Mouse (Mus musculus): ENCODE measurements around the gene Fbxo2.
A peak's percentile ranks its signal among the peaks of the same experiment; 100 is the strongest.

Fbxo2 gene

DNA sequence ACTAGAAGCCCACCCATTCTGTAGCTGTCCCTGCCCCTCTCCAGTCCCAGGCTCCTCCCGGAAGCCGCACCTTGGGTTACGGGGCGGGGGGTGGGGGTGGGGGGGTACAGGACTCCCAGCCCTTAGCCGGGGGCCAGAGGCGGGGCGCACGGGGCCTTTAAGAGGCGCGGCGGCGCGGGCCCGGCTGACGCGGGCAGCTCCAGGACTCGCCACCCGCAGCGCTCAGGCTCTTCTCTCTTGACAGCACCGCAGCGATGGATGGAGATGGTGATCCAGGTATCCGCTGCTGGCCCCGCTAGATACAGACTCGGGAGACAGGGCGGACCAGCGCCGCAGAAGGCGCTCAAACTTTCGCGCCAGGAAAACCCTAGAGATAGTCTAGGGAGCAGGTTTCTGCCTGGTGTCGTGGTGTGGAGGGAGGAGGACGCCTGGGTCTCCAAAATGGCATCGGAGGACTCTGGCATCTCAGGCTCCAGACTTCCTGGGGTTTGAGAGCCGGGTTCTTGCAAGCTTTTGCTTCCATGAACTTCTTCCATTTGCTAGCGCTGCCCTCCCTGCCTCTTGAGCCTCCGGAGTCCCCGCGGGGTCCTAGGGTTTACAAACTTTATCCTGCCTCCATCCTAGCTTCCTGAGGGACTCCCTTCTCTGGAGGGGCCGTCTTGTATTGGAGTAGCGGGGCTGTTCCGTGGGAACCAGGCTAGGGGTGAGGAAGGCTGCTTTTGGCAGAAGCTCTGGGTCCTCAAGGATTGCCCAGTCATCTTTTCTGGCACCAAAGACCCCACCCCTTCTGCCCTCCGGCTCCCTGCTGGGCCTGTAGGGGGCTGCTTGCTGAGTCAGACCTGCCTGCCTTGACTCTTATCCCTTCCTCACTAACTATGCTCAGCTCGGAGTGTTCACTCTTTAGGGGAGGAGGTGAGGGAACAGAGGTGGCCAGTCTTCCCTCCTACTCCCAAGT, at the start of gene Fbxo2, which contains the start of gene Fbxo44:
Gene Fbxo2, plus strand, starts transcription at position 186 of the 955 bp plus-strand sequence.
Gene Fbxo44, minus strand, starts transcription at position 47 of the 955 bp plus-strand sequence.
- peak; percentile 31 to 60 for DNase-seq

GRCm38 (mm10) chr4:148112519-148112918, 47.9 kb upstream of the Fbxo2 start:
- DNase-seq: no peak

GRCm38 (mm10) chr4:148114758-148115391, 45.5 kb upstream of the Fbxo2 start:
- DNase-seq: peak; percentile 77 to 91

GRCm38 (mm10) chr4:148115467-148115866, 45.0 kb upstream of the Fbxo2 start:
- DNase-seq: peak; percentile 47 to 77

- peak in 1 of 2 experiments; percentile 17 for DNase-seq
These were observed 43.8 kb upstream of the Fbxo2 start for GRCm38 (mm10) chr4:148116657-148117056.

DNA sequence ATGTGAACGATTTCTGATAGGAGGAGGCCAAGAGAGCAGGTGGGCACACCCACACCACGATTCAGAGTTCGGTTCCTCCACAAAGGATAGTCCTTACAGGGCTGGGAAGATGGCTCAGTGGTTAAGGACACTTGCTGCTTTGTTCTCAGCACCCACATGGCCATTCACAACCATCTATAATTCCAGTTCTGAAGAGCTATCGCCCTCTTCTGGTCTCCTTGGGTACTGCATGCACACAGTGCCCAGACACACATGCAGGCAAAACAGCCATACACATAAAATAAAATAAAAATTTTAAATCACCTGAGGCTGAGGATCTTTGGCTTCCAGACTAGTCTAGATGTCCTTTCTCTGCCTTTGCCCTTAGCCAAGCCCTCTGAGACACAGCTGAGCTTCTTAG, 43.0 kb upstream of the Fbxo2 start:
- no peak for DNase-seq

- peak in 1 of 2 experiments; percentile 12 for DNase-seq
These were observed 40.8 kb upstream of the Fbxo2 start for GRCm38 (mm10) chr4:148119578-148119977.

GRCm38 (mm10) chr4:148120555-148120954, 39.9 kb upstream of the Fbxo2 start:
- DNase-seq: no peak

DNA sequence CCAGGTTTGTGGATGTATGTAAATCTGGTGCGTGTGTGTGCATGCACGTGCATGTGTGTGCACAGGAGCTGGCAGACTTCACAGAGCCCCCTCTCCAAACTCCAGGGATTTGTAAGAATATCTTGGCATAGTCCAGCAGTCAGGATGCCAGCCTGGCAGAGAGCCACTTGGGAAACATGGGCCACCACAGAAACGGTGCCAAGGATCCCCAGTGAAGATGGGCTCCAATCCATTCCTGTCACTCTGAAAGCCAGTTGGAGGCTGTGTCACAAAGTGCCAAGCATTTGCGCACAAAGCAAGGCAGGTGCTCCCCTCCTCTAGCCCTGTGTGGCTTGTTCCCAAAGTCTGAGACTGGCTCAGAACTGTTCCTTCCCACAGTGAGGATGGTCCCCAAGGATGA, 39.1 kb upstream of the Fbxo2 start:
- DNase-seq: no peak

GRCm38 (mm10) chr4:148121982-148122693, 38.3 kb upstream of the Fbxo2 start:
- DNase-seq: no peak

DNA sequence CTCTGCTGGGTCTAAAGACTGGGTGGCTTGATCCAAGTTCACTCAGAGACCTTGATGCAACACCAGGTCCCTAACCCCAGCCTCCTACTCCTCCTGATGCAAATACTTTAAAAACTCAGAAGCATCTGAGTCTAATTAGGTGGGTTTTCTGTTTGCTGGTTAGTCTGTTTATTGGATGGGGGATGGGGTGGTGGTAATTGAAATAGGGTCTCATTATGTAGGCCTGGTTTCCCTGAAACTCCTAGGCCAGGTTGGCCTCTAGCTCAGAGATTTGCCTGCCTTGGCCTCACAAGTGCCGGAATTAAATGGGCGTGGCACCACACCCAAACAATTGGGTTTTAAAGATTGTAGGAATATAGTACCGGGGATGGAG, 37.7 kb upstream of the Fbxo2 start:
- DNase-seq: no peak

- no peak for DNase-seq
These were observed 32.2 kb upstream of the Fbxo2 start for GRCm38 (mm10) chr4:148128241-148128640.

DNA sequence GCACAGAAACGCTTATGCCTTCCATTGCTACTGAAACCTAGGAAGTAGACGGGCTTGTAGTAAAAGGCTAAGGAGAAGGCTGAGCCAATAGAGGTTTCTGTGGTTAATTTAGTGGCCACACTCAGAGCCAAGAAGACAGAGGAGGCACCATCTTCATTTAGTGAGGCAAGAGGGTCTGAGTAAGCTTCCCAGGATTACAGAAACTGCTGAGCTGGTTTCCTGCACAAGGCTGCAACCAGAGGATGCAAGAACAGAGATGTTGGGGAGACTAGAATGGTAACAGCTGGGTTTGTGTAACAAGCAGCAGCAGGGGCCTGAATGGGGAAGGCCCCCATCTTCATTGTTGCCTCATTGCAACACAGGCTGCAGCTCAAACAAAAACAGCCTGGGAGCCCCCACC, 31.7 kb upstream of the Fbxo2 start:
- DNase-seq: no peak

DNA sequence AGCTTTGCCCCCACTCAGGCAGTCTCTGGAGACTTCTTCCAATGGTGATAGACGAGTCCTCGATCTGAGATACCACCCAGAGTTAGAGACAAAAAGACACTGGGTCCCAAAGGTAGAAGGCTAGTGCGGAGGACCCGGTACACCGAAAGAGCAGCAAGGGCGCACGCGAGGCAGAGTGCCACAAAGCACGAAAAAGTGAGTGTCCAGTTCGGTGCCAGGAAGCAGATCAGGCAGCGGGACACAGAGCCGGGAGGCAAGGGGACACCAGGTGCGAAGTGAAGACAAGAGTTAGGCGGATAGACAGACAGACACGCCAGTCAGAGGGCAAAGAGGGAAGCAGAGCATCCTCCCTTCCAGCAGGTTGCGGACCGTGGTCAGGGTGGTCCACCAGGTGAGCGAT, 30.3 kb upstream of the Fbxo2 start, which contains the start of gene Mad2l2:
Gene Mad2l2, plus strand, starts transcription at position 252 of the 400 bp plus-strand sequence.
- peak in 1 of 2 experiments; percentile 17 for DNase-seq

DNA sequence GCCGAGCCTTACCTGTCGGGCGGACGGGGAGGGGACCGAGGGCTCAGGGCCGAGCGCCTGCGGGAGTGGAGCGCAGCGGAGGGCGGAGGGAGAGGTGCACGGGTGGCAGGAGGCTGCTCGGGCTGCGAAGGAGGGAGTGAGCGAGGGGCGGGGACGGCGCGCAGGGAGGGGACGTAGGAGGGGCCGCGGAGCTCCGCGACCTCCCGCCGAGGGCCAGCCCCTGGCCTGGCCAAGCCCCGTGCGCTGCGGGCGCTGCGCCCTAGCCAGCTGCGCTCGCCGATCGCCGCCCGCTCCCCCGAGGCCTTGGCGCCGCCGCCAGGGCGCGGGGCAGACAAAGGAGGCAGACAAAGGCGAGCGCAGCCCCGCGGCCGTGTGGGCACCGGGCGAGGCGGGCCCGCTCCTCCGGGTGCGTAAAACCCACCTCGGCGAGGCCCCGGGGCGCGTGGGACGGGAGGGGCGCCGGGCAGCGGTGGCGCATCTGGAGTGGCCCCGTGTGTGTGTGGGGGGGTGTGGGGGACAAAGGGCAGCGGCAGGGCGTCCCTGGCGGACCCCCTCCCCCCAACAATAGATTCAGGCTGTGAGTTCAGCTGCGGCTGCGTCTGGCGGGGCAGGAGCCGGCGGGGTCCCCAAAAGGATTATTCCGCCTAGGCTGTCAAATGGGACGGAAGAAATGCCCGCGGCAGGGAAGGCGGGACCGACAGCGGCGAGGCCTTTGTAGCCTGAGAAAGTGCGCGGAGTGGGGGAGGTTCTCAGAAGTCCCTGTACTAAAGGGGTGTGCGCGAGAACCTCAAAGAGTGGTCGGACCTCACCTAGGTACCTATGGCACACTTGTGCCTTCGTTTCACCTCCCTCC, 29.6 kb upstream of the Fbxo2 start, which contains the start of gene Draxin:
Gene Draxin, minus strand, starts transcription at position 138 of the 853 bp plus-strand sequence.
- peak; percentile 44 to 64 for DNase-seq

DNA sequence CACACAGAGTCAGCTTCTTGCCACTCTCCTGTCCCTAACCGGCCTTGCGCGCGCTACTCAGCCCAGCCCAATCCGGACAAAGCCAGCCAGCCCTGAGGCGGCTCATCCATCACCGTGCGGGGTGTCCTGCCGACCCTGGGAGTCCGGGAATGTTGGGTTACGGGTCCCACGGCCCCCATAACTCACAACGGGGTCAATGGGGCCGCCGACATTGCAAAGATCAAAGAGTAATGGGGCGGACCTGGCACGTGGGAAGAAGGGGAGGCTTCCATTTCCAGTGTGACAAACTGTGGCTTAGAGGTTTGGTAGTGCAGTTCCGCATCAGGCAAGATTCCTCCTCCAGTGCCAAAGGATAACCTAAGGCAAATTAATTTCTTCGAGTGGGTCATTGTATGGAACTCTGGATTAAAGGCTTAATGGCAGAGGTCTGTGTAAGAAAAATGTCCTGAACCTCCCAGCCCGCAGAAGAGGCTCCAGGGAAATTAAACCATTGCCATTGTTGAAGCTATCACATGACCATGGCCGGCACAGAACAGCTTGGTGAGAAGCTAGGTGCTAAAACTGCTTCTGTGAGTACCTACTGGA, 28.8 kb upstream of the Fbxo2 start:
- peak in 1 of 2 experiments; percentile 24 for DNase-seq

DNA sequence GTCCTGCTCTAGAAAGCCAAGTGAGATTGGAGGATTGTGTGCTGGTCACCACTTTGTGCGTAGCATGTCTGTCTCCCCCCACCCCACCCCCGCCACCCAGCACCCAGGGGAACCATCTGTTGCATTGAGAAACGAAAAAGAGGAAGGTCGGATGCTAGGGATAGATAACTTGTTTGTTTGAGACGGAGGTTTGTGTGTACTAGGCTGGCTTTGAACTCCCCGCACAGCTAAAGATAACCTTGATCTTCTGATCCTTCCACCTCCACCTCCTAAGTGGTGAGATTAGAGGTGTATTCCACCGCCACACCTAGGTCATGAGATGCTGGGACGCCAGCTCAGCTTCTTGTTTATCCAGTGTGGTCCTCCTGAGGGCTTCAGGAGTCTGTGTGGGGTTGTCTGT, 25.4 kb upstream of the Fbxo2 start:
- DNase-seq: no peak

GRCm38 (mm10) chr4:148137503-148137902, 22.9 kb upstream of the Fbxo2 start:
- no peak for DNase-seq

GRCm38 (mm10) chr4:148139767-148140097, 20.7 kb upstream of the Fbxo2 start:
- no peak for DNase-seq

- peak; percentile 96 to 98 for DNase-seq
These were observed 20.1 kb upstream of the Fbxo2 start for GRCm38 (mm10) chr4:148140098-148141011.

GRCm38 (mm10) chr4:148143721-148144120, 16.7 kb upstream of the Fbxo2 start:
- DNase-seq: no peak
